Mouse (Mus musculus): ENCODE measurements around the gene Adam12. TPM values are rescaled to one million over a fixed set of nuclear protein-coding genes. Genes with fewer than 3 reads are reported as not detected.

The Adam12 gene
- polyA plus RNA-seq, 1 experiment from 2014 or later = 6.1 TPM

- Histone ChIP-seq H3K4me2 (no peak overlapping the region), H3K9me3 (no peaks in the 10 kb centered on the region), H3K36me3 (no peaks in the 10 kb centered on the region), H3K27me3 (no peaks in the 10 kb centered on the region), H3K9ac (no peak overlapping the region), H3K4me1 (peaks cover 42% of the 10 kb centered on the region), H3K4me3 (no peak overlapping the region), H3K27ac (peak overlapping the region; percentile 71)
- ATAC-seq (ENCODE audit: insufficient number of reproducible peaks, insufficient read depth, low FRiP score, low TSS enrichment, low read depth) = no peak
- WGBS = 42% methylated on average over 16 of the region's 16 CpGs
These were observed 205.5 kb downstream of the Adam12 start for GRCm38 (mm10) chr7:134026200-134027019.

GRCm38 (mm10) chr7:134022157-134022885, 209.6 kb downstream of the Adam12 start:
- 70% methylated on average over 2 of the region's 2 CpGs for WGBS
- Histone ChIP-seq H3K27ac (no peak overlapping the region), H3K36me3 (no peaks in the 10 kb centered on the region), H3K4me2 (no peak overlapping the region), H3K4me3 (no peak overlapping the region), H3K9ac (no peak overlapping the region), H3K9me3 (no peaks in the 10 kb centered on the region), H3K4me1 (peaks cover 14% of the 10 kb centered on the region), H3K27me3 (no peaks in the 10 kb centered on the region)
- no peak for ATAC-seq (ENCODE audit: insufficient number of reproducible peaks, insufficient read depth, low FRiP score, low TSS enrichment, low read depth)

GRCm38 (mm10) chr7:134015226-134015625, 216.7 kb downstream of the Adam12 start:
- Histone ChIP-seq H3K27me3 (no peaks in the 10 kb centered on the region), H3K4me3 (no peak overlapping the region), H3K4me1 (peaks cover 19% of the 10 kb centered on the region), H3K9ac (no peak overlapping the region), H3K36me3 (no peaks in the 10 kb centered on the region), H3K27ac (peak overlapping the region; percentile 45; the same call in 1 of the 2 replicates), H3K4me2 (no peak overlapping the region), H3K9me3 (no peaks in the 10 kb centered on the region)
- 0 out of 2 replicates have a peak, but pooled peaks have one; percentile 32 for ATAC-seq (ENCODE audit: insufficient number of reproducible peaks, insufficient read depth, low FRiP score, low TSS enrichment, low read depth)
- 56% methylated on average over 4 of the region's 4 CpGs for WGBS

- no peak overlapping the region for H3K4me3 ChIP-seq
- ATAC-seq (ENCODE audit: insufficient number of reproducible peaks, insufficient read depth, low FRiP score, low TSS enrichment, low read depth) = no peak
- H3K4me1 ChIP-seq = peaks cover 19% of the 10 kb centered on the region
- H3K36me3 ChIP-seq = no peaks in the 10 kb centered on the region
- H3K9ac ChIP-seq = no peak overlapping the region
- H3K4me2 ChIP-seq = no peak overlapping the region
- WGBS = 34% methylated on average over 7 of the region's 7 CpGs
- H3K27me3 ChIP-seq = no peaks in the 10 kb centered on the region
- H3K9me3 ChIP-seq = no peaks in the 10 kb centered on the region
- peak overlapping the region; percentile 45; the same call in 1 of the 2 replicates for H3K27ac ChIP-seq
These were observed 217.2 kb downstream of the Adam12 start for GRCm38 (mm10) chr7:134014733-134015132.

- ATAC-seq (ENCODE audit: insufficient number of reproducible peaks, insufficient read depth, low FRiP score, low TSS enrichment, low read depth) = no peak
- H3K9me3 ChIP-seq = peaks cover 3% of the 10 kb centered on the region; the same call in 1 of the 2 replicates
These were observed 222.8 kb downstream of the Adam12 start for GRCm38 (mm10) chr7:134009157-134009556.

GRCm38 (mm10) chr7:134007942-134008361, 224.0 kb downstream of the Adam12 start:
- no peak overlapping the region for H3K27ac ChIP-seq
- WGBS = 66% methylated on average over 3 of the region's 3 CpGs

More at GRCm38 (mm10) chr7:134009157-134009556, 222.8 kb downstream of the Adam12 start:
- H3K27ac ChIP-seq = no peak overlapping the region
- peaks cover 6% of the 10 kb centered on the region; the same call in 1 of the 2 replicates for H3K4me1 ChIP-seq
- no peaks in the 10 kb centered on the region for H3K27me3 ChIP-seq
- 87% methylated on average over 5 of the region's 5 CpGs for WGBS
- no peak overlapping the region for H3K4me3 ChIP-seq
- peaks cover 3% of the 10 kb centered on the region; the same call in 1 of the 2 replicates for H3K36me3 ChIP-seq
- H3K4me2 ChIP-seq = no peak overlapping the region
- no peak overlapping the region for H3K9ac ChIP-seq

GRCm38 (mm10) chr7:134001581-134001980, 230.4 kb downstream of the Adam12 start:
- H3K4me2 ChIP-seq = no peak overlapping the region
- no peaks in the 10 kb centered on the region for H3K4me1 ChIP-seq
- no peak overlapping the region for H3K27ac ChIP-seq
- WGBS = 81% methylated on average over 4 of the region's 4 CpGs
- H3K27me3 ChIP-seq = no peaks in the 10 kb centered on the region
- H3K9ac ChIP-seq = no peak overlapping the region
- H3K36me3 ChIP-seq = peaks cover 3% of the 10 kb centered on the region; the same call in 1 of the 2 replicates
- H3K9me3 ChIP-seq = peaks cover 3% of the 10 kb centered on the region; the same call in 1 of the 2 replicates
- H3K4me3 ChIP-seq = no peak overlapping the region
- no peak for ATAC-seq (ENCODE audit: insufficient number of reproducible peaks, insufficient read depth, low FRiP score, low TSS enrichment, low read depth)

More at GRCm38 (mm10) chr7:134007942-134008361, 224.0 kb downstream of the Adam12 start:
- H3K4me2 ChIP-seq = no peak overlapping the region
- H3K27me3 ChIP-seq = no peaks in the 10 kb centered on the region
- peaks cover 3% of the 10 kb centered on the region; the same call in 1 of the 2 replicates for H3K9me3 ChIP-seq
- H3K9ac ChIP-seq = no peak overlapping the region
- peaks cover 3% of the 10 kb centered on the region; the same call in 1 of the 2 replicates for H3K36me3 ChIP-seq
- no peak overlapping the region for H3K4me3 ChIP-seq
- no peak for ATAC-seq (ENCODE audit: insufficient number of reproducible peaks, insufficient read depth, low FRiP score, low TSS enrichment, low read depth)
- H3K4me1 ChIP-seq = peaks cover 3% of the 10 kb centered on the region; the same call in 1 of the 2 replicates

GRCm38 (mm10) chr7:133990930-133991329, 241.0 kb downstream of the Adam12 start:
- no peak overlapping the region for H3K27ac ChIP-seq
- H3K4me2 ChIP-seq = no peak overlapping the region
- H3K4me3 ChIP-seq = no peak overlapping the region
- no peaks in the 10 kb centered on the region for H3K36me3 ChIP-seq
- H3K9me3 ChIP-seq = no peaks in the 10 kb centered on the region
- H3K4me1 ChIP-seq = no peaks in the 10 kb centered on the region
- no peaks in the 10 kb centered on the region for H3K27me3 ChIP-seq
- no peak for ATAC-seq (ENCODE audit: insufficient number of reproducible peaks, insufficient read depth, low FRiP score, low TSS enrichment, low read depth)
- H3K9ac ChIP-seq = no peak overlapping the region

- no peak overlapping the region for H3K4me2 ChIP-seq
- 71% methylated on average over 5 of the region's 5 CpGs for WGBS
- H3K9me3 ChIP-seq = no peaks in the 10 kb centered on the region
- H3K27ac ChIP-seq = no peak overlapping the region
- H3K27me3 ChIP-seq = no peaks in the 10 kb centered on the region
- H3K4me1 ChIP-seq = peaks cover 5% of the 10 kb centered on the region; the same call in 1 of the 2 replicates
- ATAC-seq (ENCODE audit: insufficient number of reproducible peaks, insufficient read depth, low FRiP score, low TSS enrichment, low read depth) = no peak
- H3K9ac ChIP-seq = no peak overlapping the region
- no peaks in the 10 kb centered on the region for H3K36me3 ChIP-seq
- H3K4me3 ChIP-seq = no peak overlapping the region
These were observed 243.6 kb downstream of the Adam12 start for GRCm38 (mm10) chr7:133988356-133988755.

GRCm38 (mm10) chr7:133986201-133986600, 245.7 kb downstream of the Adam12 start:
- Histone ChIP-seq H3K9ac (no peak overlapping the region), H3K27ac (no peak overlapping the region), H3K9me3 (no peaks in the 10 kb centered on the region), H3K4me3 (no peak overlapping the region), H3K36me3 (no peaks in the 10 kb centered on the region), H3K27me3 (no peaks in the 10 kb centered on the region), H3K4me1 (peaks cover 5% of the 10 kb centered on the region; the same call in 1 of the 2 replicates), H3K4me2 (no peak overlapping the region)
- ATAC-seq (ENCODE audit: insufficient number of reproducible peaks, insufficient read depth, low FRiP score, low TSS enrichment, low read depth) = no peak
- WGBS = 88% methylated on average over 4 of the region's 4 CpGs

GRCm38 (mm10) chr7:133985648-133986047, 246.3 kb downstream of the Adam12 start:
- Histone ChIP-seq H3K9ac (no peak overlapping the region), H3K27ac (peak overlapping the region; percentile 5; the same call in 1 of the 2 replicates), H3K9me3 (no peaks in the 10 kb centered on the region), H3K4me1 (peaks cover 5% of the 10 kb centered on the region; the same call in 1 of the 2 replicates), H3K4me2 (no peak overlapping the region), H3K4me3 (no peak overlapping the region), H3K27me3 (no peaks in the 10 kb centered on the region), H3K36me3 (no peaks in the 10 kb centered on the region)
- 88% methylated on average over 1 of the region's 1 CpGs for WGBS
- ATAC-seq (ENCODE audit: insufficient number of reproducible peaks, insufficient read depth, low FRiP score, low TSS enrichment, low read depth) = no peak
